Mouse (Mus musculus): ENCODE measurements around the gene Errfi1.

- TF ChIP-seq CTCF (IDR thresholded peaks at IDR 0.05; ENCODE audit: low read depth): no peak
- no peak for TF ChIP-seq EP300 (IDR thresholded peaks at IDR 0.05; ENCODE audit: low read depth)
These were observed 1.7 kb upstream of the Errfi1 start for GRCm38 (mm10) chr4:150852045-150852444.
